Mouse (Mus musculus): ENCODE measurements around the gene Trpv3.

Gene Trpv3

DNA sequence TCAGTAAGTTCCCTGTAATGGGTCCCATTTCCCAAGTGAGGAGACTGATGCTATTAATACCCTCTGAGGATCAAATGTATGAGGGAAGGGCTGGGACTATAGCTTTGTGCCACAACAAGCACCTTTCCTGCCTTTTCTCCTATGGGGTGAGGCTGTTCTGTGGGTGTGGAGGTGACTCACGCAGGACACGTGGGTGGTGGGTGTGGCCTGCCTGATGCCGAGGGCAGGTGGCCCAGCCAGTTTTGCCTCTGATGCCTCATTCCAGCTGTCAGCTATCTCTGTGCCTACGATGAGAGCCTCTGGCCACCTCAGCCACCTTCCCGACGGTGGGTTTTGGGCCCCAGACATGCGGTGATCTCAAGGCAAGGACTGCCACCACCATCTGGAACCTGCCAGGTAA, at the start of gene Trpv3:
Trpv3 (plus strand) TSS at position 122 of the 400 bp plus-strand sequence.
- no peak for DNase-seq (ENCODE audit: low read depth, low spot score)

DNA sequence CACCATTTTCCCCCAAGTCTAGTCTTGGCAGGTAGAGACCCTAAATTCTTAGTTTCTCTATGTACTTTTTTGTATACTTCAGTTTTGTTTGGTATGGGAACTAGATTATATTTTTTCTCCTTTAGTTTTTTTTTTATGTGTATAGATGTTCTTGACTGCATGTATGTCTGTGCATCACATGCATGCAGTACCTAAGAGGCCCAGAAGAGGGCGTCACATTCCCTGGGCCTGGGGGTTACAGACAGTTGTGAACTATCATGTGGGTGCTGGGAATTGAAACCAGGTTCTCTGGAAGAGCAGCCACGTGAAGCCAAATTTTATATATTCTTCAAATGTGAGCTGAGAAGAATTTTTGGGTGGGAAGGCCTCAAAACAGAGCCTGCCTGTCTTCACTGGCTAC, 47.5 kb upstream of the Trpv3 start:
- DNase-seq (ENCODE audit: low read depth, low spot score): no peak

DNA sequence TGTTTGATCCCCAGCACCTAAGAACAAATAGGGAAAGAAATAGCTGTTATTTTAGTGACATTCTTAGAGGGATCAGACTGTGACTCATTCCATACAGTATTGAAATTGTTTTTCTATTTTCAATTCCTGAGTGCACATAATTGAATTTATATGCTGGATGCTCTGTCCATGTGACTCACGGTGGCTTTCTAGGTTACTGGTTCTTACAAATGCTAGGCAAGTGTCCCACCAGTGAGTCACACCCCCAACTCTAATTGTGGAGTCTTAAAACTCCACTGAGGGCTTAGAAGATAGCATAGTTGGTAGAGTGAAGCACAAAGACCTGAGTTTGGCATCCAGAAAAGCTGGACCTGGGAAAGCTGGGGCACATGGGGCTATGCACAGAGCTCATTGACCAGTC, 46.5 kb upstream of the Trpv3 start:
- no peak for DNase-seq (ENCODE audit: low read depth, low spot score)

DNA sequence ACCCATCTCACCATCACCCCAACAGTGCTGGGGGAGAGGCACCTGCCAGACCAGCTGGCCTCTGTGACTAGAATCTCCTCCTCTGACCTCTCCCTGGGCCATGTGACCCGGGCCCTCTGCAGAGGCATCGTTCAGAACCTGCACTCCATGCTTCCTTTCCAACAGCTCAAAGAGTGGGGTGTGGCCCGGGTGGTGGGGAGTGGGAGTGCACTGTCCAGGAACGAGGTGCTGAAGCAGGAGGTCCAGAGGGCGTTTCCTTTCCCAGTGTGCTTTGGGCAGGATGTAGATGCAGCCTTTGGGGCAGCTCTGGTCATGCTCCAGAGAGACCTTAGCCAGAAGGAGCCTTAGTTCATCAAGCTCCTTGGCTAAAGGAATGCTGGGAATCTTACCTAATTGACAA, 44.3 kb upstream of the Trpv3 start:
- DNase-seq (ENCODE audit: low read depth, low spot score): no peak

DNA sequence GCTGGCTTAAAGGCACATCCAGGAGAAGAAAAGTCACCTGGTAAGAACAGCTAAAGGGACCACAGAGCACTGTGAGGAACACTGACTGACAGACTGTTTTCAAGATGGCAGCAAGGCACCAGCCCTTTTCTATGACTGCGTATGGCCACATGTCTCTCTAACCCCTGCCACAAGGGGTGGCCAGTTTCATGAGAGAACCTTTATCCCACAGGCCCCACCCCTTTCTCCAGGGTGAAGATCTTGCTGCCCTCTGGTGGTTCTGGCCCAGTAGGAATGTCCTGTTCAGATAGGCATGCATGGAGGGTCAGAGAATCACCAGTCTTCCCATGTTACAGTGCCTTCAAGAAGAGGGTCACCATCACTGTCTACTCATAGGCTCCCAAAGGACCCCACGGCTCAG, 43.2 kb upstream of the Trpv3 start:
- DNase-seq (ENCODE audit: low read depth, low spot score): no peak

DNA sequence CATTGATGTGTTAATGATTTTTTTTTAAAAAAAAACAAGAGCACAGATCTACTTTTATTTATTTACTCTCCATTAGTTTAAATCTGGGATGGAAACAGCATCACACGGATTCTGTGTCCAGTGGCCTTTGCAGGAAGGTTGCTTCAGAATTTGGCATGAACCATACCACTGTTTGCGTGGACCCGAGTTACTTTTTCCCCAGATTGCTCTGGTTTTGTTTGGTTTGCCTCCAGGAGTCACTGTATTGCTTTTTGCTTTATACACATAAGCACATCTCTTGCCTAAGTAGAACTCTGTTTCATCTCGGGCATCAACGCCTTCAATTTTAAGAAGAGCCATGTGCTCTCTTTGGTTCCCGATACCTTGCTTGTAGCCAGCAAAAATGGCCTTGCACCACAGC, 41.3 kb upstream of the Trpv3 start:
- DNase-seq (ENCODE audit: low read depth, low spot score): no peak

DNA sequence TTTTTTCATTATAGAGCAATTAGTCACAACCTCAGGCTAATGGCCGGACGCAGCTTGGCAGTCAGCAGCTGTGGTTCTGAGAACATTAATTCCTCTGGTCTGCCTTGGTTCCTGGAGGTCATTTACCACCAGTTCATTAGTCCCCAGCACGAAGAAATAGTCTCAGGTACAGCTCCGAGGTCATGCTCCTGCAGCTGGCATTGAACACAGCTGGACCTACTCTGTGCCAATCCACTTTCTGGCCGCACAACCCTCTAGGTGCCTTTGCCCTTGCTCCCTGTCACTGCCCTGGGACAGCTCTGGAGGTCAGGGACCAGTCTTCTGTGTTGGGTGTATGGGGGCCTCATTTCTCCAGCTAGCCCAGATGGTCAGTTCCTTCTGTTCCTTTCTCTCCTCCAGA, 38.3 kb upstream of the Trpv3 start:
- DNase-seq (ENCODE audit: low read depth, low spot score): no peak

DNA sequence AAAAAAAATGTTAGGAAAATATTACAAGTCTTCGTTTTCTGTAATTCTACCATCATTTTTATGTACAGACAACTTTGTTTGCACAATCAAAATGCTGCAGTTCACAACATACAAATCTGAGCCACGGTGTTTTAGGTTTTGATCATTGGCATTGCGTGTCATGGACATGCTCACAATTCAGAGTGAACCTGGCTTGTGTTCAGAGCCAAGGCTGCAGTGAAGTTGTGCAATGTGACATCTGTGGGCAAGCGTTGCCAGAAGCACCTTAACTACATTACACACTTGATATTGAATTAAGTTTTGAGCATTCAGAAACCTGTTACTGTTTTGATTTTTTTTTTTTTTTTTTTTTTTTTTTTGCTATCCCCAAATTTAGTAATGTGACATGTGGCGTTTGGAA, 37.1 kb upstream of the Trpv3 start:
- DNase-seq (ENCODE audit: low read depth, low spot score): no peak

DNA sequence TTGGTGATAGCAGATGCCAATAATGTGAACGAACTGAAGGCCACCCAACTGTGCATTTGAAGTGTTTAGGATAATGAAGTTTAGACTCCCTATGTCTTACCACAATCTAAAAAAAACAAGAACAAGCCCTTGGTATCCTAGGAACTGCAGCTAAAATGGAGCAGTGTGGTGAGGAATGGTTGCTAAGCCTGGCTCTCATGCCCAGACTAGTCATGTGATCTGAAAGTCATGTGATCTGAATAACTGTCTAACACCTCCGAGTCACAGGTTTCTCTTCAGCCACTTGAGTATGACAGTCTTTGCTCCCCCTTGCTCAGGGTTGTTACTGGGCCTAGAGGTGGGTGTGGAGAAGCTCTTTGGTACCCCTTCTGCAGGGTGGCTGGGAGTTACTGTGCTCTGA, 34.7 kb upstream of the Trpv3 start:
- no peak for DNase-seq (ENCODE audit: low read depth, low spot score)

DNA sequence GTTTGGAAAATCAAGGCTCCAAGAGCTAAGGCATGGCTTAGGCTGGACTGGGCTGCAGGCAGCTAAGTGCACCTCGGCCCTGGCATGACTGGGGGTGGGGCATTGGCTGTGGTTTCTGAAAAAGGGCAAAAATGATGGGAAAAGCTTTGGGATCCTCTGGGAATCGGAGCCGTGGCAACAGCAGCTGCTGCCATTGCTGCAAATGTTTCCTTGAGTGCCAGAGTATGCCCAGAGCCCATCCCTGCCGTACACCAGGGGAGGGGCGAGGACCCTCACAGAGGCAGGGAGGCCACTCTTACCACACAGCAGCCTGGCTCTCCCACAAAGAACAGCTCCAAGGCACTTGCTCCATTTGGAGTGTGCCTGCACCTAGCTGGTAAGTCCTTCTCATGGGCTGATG, 33.2 kb upstream of the Trpv3 start, which contains the start of gene Trpv1:
Trpv1 (plus strand) TSS at position 301 of the 400 bp plus-strand sequence.
- no peak for DNase-seq (ENCODE audit: low read depth, low spot score)

DNA sequence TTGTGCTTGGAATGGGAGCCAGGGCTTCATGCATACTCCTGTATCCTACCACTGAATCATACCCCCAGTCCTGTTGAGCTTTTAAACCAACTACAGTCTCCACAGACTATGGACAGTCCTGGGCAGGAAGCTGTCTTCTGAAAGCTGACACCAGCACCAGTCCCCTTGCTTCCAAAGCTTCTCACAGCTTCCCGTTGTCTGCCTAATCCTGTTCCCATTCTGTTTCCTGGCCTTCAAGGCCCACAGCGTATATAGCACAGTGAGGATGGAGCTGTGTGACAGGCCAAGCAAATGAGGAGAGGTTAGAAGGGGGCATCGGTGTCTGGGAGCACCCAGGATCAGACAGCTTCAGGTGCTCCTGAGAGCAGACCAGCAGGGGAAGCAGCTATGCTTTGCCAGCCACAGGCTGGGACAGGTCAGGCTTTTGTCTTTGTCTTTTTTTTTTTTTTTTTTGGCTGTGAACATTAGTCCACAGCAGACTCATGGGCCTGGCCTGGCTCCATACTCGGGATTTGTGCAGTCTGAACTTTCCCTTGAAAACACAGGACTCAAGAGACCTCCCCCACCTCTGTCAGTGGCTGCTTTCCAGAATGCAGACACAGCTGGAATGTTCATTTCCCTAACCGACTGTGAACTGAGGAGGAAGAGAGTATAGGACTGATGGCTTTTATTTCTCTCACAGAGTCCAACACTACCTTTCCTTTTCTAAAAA, 31.0 kb upstream of the Trpv3 start:
- DNase-seq (ENCODE audit: low read depth, low spot score): peak; percentile 30

DNA sequence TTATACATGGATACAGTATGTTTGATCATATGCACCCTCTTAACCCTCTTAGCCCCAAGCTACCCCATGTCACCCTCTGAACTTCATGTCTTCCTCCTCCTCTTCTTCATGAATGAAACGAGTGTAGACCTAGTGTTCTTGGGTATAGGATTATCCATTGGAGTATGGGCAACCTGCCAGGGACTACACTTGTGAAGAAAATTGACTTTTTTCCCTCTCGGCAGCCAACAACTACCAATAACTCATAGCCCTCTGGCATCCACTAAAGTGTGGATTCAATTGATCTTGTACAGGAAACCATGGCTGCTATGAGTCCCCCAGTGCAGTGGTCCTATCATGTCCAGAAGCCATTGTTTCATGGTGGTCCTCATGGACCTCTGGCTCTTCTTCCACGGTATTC, 30.5 kb upstream of the Trpv3 start:
- DNase-seq (ENCODE audit: low read depth, low spot score): no peak

DNA sequence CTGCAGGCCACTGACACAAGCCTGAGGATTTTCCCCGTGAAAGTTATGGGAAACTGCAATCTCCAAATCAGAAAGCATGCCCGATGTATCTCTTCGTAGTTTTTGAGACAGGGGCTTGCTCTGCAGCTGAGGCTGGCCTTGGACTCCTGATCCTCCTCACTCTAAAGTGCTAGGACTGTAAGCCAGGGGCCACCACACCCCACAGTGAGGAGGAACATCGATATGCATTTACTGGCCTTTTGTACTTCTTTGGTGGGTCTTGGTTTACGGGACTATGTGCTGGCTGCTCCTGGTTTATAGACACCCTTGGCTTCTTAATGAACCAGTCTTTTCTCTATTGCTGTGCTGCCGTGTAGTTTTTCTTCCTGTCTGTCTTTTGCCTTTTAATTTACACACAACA, 25.0 kb upstream of the Trpv3 start:
- DNase-seq (ENCODE audit: low read depth, low spot score): no peak

DNA sequence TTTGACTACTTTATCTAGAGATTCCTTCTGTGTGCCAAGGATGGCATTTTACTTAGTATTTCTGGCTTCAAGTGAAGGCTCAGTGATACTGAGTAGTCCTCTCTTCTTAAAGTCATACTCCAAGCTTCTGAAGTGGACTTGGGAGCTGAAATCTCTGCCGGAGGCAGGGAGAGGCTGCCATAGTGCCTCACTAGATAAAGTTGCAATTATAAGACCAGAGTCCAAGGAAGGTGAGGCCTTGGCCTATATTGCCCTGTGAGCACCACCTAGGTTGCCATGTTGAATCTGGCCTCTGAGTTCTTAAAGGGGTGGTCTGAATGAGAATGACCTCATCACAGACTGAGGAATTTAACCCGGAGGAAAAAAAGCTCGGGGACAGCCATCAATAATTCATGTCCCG, 24.4 kb upstream of the Trpv3 start:
- no peak for DNase-seq (ENCODE audit: low read depth, low spot score)

DNA sequence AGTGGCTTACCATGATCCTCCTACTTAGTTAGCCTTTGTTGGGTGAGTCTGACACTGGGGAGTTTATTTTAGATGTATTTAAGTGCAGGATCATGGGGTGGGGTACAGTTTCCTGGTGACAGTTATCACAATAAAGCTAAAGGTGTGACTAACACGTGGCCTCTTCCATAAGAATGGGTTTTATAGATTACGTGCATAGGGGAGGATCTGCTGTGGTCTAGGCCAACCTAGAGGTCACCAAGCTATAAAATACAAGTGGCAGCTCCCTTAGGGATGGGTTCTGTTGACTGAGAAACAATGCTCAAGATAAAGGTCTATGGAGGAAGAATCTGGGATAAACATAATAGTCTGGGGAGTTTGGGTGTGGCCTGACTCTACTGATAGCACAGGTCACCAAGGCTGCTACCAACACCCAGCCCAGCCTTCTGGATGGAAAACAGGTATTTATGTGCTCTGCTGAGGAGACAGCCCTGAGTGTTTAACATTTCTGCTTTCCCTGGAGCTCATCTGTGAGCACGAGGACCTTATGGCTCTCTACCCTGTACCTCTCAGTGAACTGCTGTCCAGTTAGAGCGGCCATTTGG, 9.7 kb upstream of the Trpv3 start:
- DNase-seq (ENCODE audit: low read depth, low spot score): no peak

DNA sequence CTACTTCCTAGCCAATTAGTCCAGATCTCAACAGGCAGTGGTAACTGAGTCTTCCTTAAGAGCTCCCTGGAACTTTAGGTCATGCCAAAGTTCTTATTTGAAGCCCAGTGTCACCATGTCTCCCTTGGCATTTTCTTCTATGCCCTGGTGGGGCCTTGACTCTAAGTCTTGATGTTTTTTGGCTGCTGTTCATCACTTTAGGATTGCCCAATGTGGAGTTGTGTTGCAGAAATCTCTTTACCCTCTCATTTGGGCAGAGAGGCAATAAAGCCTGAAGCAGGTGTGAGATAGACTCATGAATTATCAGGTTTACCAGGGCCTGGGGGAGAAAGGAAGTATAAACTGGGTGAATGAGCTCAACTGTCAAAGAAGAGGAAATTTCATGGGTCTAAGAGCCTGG, 8.5 kb upstream of the Trpv3 start:
- DNase-seq (ENCODE audit: low read depth, low spot score): no peak

DNA sequence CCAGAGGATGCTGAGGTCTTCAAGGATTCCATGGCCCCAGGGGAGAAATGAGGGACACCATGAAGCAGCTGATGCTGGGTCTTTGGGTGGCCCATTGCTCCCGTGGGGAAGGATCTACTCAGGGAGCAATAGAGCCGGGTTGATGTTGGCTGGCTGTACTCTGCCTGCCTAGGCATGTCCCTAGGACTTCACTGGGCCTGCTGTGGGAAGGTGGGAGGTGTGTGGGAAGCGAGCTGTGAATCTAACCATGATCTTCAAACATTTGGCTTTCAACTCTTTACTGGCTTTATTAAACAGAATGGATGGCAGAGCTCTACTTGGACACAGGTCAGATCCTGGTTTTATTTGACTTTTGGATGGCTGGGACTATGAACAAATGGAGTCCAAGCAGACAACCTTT, 6.7 kb upstream of the Trpv3 start:
- no peak for DNase-seq (ENCODE audit: low read depth, low spot score)

DNA sequence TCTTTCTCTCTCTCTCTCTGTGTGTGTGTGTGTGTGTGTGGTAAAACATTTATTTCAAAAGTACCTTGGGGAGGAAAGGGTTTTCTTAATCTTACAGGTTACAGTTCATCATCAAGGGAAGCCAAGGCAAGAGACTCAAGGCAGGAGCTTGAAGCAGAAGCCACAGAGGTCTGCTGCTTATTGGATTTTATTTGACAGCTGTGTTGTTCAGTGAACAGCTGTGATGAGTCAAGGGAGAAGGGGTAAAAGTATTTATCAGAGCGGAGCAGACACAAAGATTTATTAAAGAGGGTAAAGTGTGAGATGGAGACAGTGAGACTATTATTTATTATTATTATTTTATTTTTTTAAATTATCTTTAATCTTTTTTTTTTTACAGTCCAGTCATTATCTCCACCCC, 5.8 kb upstream of the Trpv3 start:
- DNase-seq (ENCODE audit: low read depth, low spot score): no peak

DNA sequence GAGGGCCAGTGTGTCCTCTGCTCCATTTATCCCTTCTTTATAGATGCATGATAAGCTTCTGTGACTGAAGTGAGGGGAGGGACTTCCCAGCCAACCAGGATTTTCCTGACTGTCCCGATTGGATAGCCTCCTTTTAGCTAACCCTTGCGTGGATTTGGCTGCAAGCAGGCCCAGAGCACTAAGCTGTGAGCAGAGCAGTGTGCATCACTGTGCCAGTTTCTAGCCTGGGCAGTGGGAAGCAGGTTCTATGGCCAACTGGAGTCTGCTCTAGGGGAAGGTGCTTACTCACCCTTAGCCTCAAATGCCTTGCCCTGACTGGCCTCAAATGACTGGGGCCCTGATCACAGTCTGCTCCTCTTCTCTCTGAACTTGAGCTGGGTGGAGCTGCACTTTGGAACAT, 7.6 kb downstream of the Trpv3 start:
- DNase-seq (ENCODE audit: low read depth, low spot score): no peak

DNA sequence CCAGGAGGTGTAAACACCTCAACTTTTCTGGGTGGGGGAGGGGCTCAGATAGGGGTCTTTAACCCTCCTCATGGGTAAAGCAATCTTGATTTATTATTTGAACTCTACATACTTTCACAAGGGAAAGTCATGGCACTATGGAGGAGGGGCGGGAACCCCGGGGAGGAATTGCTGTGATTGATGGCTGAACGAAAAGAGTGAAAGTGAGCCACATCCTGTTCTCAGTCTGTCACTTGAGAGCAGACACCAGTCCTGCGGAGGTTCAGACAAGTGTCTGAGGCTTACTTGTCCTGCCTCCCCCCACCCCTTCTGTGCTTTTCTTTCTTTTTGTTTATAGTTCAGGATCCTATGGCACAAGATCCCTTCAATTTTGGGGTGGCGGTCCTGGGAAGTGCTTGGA, 13.5 kb downstream of the Trpv3 start:
- peak; percentile 23 for DNase-seq (ENCODE audit: low read depth, low spot score)

DNA sequence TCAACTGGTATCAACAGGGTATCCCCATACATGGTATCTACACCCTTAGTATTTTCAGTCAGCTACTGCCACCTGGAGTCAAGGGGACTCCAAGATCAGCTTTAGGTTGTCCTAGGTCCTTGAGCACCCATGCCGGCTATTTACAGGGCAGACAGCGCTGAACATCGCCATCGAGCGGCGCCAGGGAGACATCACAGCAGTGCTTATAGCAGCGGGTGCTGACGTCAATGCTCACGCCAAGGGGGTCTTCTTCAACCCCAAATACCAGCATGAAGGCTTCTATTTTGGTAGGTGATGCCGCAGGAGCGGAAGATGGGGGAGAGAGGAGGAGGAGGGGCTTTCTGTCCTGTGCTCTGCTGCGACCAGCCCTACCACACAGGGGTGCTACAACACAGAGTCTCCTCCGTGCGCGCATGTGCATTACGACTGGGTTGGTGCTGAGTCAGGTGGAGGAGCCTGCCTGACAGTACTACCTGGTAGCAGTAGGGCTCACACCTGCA, 14.4 kb downstream of the Trpv3 start:
- peak; percentile 59 for DNase-seq (ENCODE audit: low read depth, low spot score)

DNA sequence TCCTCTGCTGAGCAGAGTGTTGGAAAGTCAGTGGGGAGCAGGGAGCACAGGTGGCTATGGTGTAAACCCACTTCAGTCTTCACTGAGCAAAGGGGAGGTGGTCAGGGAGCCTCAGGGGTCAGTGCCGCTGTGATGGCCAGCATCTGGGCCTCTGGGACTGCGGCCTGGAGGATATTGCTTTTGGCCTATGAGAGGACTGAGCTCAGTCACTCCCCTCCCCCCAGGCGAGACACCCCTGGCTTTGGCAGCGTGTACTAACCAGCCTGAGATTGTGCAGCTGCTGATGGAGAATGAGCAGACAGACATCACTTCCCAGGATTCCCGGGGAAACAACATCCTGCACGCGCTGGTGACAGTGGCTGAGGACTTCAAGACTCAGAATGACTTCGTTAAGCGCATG, 16.2 kb downstream of the Trpv3 start:
- no peak for DNase-seq (ENCODE audit: low read depth, low spot score)

DNA sequence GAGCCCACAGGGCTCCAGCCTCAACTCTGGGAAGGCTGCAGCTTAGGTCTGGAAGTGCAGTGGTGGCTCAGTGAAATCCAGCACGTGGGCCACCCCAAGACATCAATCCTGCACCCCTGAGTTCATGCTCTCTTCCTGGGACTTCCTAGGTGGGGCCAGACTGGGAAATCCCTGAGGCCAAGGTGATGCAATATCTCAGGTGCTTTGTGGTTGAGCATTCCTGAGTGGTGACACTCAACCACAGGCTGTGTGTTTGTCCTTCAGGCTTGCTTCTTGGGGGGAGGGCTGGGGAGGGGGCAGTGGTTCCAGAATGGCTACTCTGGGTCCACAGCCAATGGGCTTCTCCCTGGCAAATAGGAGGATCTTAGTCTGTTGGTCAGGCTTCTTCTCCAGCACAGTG, 16.7 kb downstream of the Trpv3 start:
- DNase-seq (ENCODE audit: low read depth, low spot score): no peak

DNA sequence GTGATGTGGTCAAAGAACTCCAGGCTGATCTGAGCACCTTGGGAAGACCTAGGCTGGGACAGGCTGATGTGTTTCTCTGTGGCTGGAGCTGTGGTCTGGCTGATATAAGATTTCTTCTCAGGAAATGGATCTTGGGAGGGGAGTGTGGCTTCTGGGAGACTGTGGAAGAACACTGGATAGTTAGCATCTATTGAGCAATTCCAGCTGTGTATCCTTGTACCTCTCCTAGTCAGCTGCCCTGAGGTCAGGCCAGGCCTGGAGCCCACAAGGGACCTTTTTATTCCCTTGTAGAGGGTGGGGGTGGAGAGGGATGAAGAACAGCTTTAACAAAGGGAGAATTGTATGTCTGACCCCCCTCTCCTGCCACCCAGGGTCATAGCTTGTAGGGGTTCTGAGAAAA, 17.2 kb downstream of the Trpv3 start:
- peak; percentile 17 for DNase-seq (ENCODE audit: low read depth, low spot score)

All from mesoderm, embryonic 11.5 days (tissue).